Mouse (Mus musculus): Measurements from ENCODE around the gene Gm28557. TPM values are rescaled to one million over a fixed set of nuclear protein-coding genes. Genes with fewer than 3 reads are reported as not detected.

The Gm28557 gene
- polyA plus RNA-seq, 1 experiment from 2014 or later: 3.1 TPM

DNA sequence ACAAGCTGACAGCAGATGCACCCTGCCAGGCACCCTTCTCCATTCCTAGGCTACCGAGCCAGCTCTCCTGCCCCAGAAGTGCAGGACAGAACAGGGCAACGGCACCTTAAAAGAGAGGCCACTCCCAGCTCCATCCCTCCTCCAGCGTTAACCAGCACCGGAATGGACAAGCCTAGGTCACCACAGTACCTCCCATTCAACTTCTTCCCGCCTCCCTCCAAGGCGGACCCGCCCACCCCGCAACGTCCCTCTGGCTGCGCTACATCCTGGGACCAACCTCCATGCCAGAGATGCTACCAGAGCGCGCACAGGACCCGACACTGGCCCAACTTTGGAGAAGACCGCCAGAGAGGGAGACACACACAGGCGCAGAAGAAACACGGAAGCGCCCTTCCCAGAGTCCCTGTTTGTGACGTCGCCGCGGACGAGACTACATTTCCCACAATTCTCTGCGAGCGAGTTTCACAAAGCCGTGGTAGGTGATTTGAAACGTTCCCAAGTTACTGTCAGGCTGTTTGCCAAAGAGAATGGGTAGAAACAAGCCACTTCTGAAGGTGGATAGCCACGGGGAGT, 47.5 kb downstream of the Gm28557 start, which contains the start of gene Zfp712:
Zfp712 (minus strand) TSS at position 385 of the 573 bp plus-strand sequence.
- peaks cover 3% of the 10 kb centered on the region; the same call in 1 of the 2 replicates for H3K4me1 ChIP-seq (ENCODE audit: control insufficient read depth, insufficient read depth, low read length)
- H3K4me3 ChIP-seq (replicated peaks; ENCODE audit: low read length): peak within 1 kb of the TSS; percentile 74
- no peaks in the 10 kb centered on the region for H3K36me3 ChIP-seq (ENCODE audit: control insufficient read depth, insufficient read depth, low read length)
- peak; percentile 97 for ATAC-seq (ENCODE audit: insufficient read depth, low FRiP score)
- H3K9me3 ChIP-seq (replicated peaks; ENCODE audit: control insufficient read depth, low read length): no peaks in the 10 kb centered on the region
- no peaks in the 10 kb centered on the region for H3K27me3 ChIP-seq (ENCODE audit: control insufficient read depth, insufficient read depth, low read length)
- peak within 1 kb of the TSS; percentile 89 for H3K27ac ChIP-seq (ENCODE audit: low read length)
- WGBS: under 1% methylated on average over 27 of the region's 27 CpGs
- H3K4me2 ChIP-seq (ENCODE audit: low read depth, low read length): peak within 1 kb of the TSS; percentile 67
- peak within 1 kb of the TSS; percentile 82 for H3K9ac ChIP-seq (ENCODE audit: low read length)

DNA sequence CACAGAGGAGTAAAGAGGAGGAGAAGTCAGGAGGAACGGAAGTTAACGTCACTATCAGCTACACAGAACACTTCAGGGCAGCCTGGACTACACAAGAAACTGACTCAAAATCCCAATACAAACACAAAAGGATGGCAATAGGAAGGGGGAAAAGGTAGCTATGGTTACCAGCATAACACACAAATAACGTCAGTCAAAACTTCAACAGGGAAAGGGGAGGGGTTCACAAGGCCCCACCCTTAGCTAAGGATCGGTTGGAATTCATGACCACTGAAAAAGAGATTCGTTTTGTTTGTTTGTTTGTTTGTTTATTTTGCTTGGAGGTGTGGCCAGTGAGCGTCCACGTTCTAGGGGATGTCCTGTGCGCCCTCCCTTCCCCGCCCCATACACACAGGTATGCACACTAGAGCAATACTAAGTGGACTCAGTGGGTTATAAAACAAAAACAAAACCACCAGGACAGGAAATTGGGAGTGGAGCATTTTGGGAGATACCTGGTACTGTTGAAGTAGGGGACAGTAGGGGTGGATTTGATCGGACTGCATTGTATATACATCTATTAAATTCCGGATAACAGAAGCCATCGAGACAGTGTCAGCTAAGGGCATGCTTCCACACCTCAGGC, 48.1 kb downstream of the Gm28557 start:
- WGBS: 2% methylated on average over 12 of the region's 12 CpGs
- Histone ChIP-seq H3K4me3 (replicated peaks; ENCODE audit: low read length) (peak overlapping the region; percentile 74), H3K9me3 (replicated peaks; ENCODE audit: control insufficient read depth, low read length) (no peaks in the 10 kb centered on the region), H3K9ac (ENCODE audit: low read length) (peak overlapping the region; percentile 82), H3K27me3 (ENCODE audit: control insufficient read depth, insufficient read depth, low read length) (no peaks in the 10 kb centered on the region), H3K4me1 (ENCODE audit: control insufficient read depth, insufficient read depth, low read length) (peaks cover 3% of the 10 kb centered on the region; the same call in 1 of the 2 replicates), H3K4me2 (ENCODE audit: low read depth, low read length) (peak overlapping the region; percentile 67), H3K36me3 (ENCODE audit: control insufficient read depth, insufficient read depth, low read length) (no peaks in the 10 kb centered on the region), H3K27ac (ENCODE audit: low read length) (peak overlapping the region; percentile 89)
- peak; percentile 46 for ATAC-seq (ENCODE audit: insufficient read depth, low FRiP score)

Other genes with a start within 250 kb of the Gm28557 start
- 2.0 and 2.5 TPM in 2 replicates for gene Gm10767, start 203.7 kb downstream of the Gm28557 start, polyA plus RNA-seq (2015; fragmentation: Nextera tagmentation; extraction: Ambion mirVana)
- gene Zfp712, start 47.4 kb downstream of the Gm28557 start, polyA plus RNA-seq (2015; fragmentation: Nextera tagmentation; extraction: Ambion mirVana): 3.9 TPM in 2 replicates
- 3.7 and 4.6 TPM in 2 replicates for gene Zfp708, start 10.6 kb downstream of the Gm28557 start, polyA plus RNA-seq (2015; fragmentation: Nextera tagmentation; extraction: Ambion mirVana)
- gene Rslcan18, start 7.7 kb upstream of the Gm28557 start, polyA plus RNA-seq (2015; fragmentation: Nextera tagmentation; extraction: Ambion mirVana): 0.31 and 0.47 TPM in 2 replicates
- gene Zfp759, start 13.1 kb upstream of the Gm28557 start, polyA plus RNA-seq (2015; fragmentation: Nextera tagmentation; extraction: Ambion mirVana): 1.9 and 2.1 TPM in 2 replicates
- 7.5 and 10.0 TPM in 2 replicates for gene Rsl1, start 64.6 kb upstream of the Gm28557 start, polyA plus RNA-seq (2015; fragmentation: Nextera tagmentation; extraction: Ambion mirVana)
- gene Zfp455, start 85.9 kb upstream of the Gm28557 start, polyA plus RNA-seq (2015; fragmentation: Nextera tagmentation; extraction: Ambion mirVana): 2.1 and 2.2 TPM in 2 replicates
- 1.4 and 1.6 TPM in 2 replicates for gene Zfp458, start 169.9 kb upstream of the Gm28557 start, polyA plus RNA-seq (2015; fragmentation: Nextera tagmentation; extraction: Ambion mirVana)
- gene Zfp457, start 197.9 kb upstream of the Gm28557 start, polyA plus RNA-seq (2015; fragmentation: Nextera tagmentation; extraction: Ambion mirVana): 0.42 and 0.85 TPM in 2 replicates
- gene Zfp595, start 224.0 kb upstream of the Gm28557 start, polyA plus RNA-seq (2015; fragmentation: Nextera tagmentation; extraction: Ambion mirVana): 2.6 and 3.1 TPM in 2 replicates